Mouse (Mus musculus) retina, postnatal 7 days (tissue): Measurements from ENCODE around the gene Gm20458.

Experiments
- DNase-seq: peaks from one replicate; pipeline ENCODE4 v3.0.0-alpha.2; 2012; ENCODE audit warnings: low read depth, low spot score

Gene Gm20458

GRCm38 (mm10) chr2:164434681-164435080 lies 26.1 kb upstream of the Gm20458 start:
- no peak for DNase-seq

GRCm38 (mm10) chr2:164435216-164436090 lies 25.3 kb upstream of the Gm20458 start:
- DNase-seq: no peak

GRCm38 (mm10) chr2:164436215-164436913 lies 24.4 kb upstream of the Gm20458 start:
- no peak for DNase-seq

GRCm38 (mm10) chr2:164436961-164437360 lies 23.8 kb upstream of the Gm20458 start:
- no peak for DNase-seq

GRCm38 (mm10) chr2:164437710-164438109 lies 23.1 kb upstream of the Gm20458 start:
- DNase-seq: no peak

- no peak for DNase-seq
Observed at GRCm38 (mm10) chr2:164438257-164438656, 22.5 kb upstream of the Gm20458 start.

- no peak for DNase-seq
Observed at GRCm38 (mm10) chr2:164439001-164439421, 21.8 kb upstream of the Gm20458 start.

- no peak for DNase-seq
Observed at GRCm38 (mm10) chr2:164440314-164440713, 20.5 kb upstream of the Gm20458 start.

- no peak for DNase-seq
Observed at GRCm38 (mm10) chr2:164441155-164441554, 19.6 kb upstream of the Gm20458 start.

GRCm38 (mm10) chr2:164441731-164442130 lies 19.0 kb upstream of the Gm20458 start:
- DNase-seq: no peak

- no peak for DNase-seq
Observed at GRCm38 (mm10) chr2:164442315-164443050, 18.3 kb upstream of the Gm20458 start.

- DNase-seq: peak; percentile 67
Observed at GRCm38 (mm10) chr2:164443051-164443437, 17.7 kb upstream of the Gm20458 start.

GRCm38 (mm10) chr2:164443460-164444000 lies 17.2 kb upstream of the Gm20458 start, which contains the start of gene Sdc4:
Sdc4 (minus strand) TSS chr2:164443887.
- DNase-seq: no peak

- DNase-seq: no peak
Observed at GRCm38 (mm10) chr2:164444701-164445100, 16.1 kb upstream of the Gm20458 start.

- no peak for DNase-seq
Observed at GRCm38 (mm10) chr2:164445399-164446085, 15.2 kb upstream of the Gm20458 start.

- no peak for DNase-seq
Observed at GRCm38 (mm10) chr2:164446086-164446469, 14.7 kb upstream of the Gm20458 start.

GRCm38 (mm10) chr2:164448140-164448539 lies 12.6 kb upstream of the Gm20458 start:
- DNase-seq: no peak

GRCm38 (mm10) chr2:164448921-164449320 lies 11.8 kb upstream of the Gm20458 start:
- no peak for DNase-seq

- DNase-seq: no peak
Observed at GRCm38 (mm10) chr2:164449341-164450042, 11.3 kb upstream of the Gm20458 start.

- no peak for DNase-seq
Observed at GRCm38 (mm10) chr2:164452000-164452676, 8.6 kb upstream of the Gm20458 start.
